Comparison of ENCODE assay signal across 8 mouse cellular contexts in the genomic region with DNA sequence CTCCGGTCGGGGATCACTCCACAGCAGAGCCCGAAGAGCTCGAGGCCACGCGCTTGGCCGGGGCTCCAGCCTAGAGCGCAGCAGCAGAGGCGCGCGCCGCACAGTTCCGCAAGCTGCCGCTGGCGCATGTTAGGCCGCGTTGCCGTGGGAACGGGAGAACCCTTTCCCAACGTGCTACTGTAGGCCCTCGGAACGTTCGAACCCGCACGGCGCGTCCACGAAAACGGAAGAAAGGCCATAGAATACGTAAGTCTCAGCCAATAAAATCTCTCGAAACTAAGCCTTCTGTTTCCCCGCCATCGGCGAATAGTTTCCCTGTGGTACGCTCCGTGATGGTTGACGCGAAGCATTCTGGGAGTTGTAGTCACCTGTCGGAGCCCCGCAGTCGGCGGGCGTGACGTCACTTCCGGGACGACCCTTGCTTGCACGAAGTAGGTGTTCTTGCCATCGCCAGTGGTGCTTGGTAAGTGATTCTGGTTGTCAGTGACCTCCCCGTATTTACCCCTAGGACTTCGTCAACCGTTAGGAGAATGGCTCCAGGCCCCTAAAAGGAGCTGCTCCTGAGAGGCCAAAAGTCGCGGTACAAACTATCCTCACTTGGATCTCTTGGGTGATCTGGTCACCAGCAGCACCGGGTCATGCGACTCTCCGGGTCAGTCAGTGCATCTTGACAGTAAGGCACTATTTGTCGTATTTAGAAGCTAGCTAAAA. TPM values are rescaled to one million over a fixed set of nuclear protein-coding genes. Genes with fewer than 3 reads are reported as not detected.
DNase-seq lines count a peak whose midpoint lies in the region; ATAC-seq lines count a peak whose summit lies in the region.

A gene (minus strand): TSS at position 127 of the 711 bp plus-strand sequence.
A gene (plus strand): TSS at position 403 of the 711 bp plus-strand sequence.

- peak within 1 kb of the TSS; percentile 74 for H3K27ac ChIP-seq in hindbrain, embryonic 11.5 days (ENCODE audit: low read depth, low read length)

- 0 out of 2 replicates have a peak, but pooled peaks cover 2% of the 10 kb centered on the region for H3K4me1 ChIP-seq in hindbrain, embryonic 11.5 days (replicated peaks; ENCODE audit: control insufficient read depth, insufficient read depth, low read length)

- H3K9me3 ChIP-seq in hindbrain, embryonic 11.5 days (ENCODE audit: control insufficient read depth, low read length), result peaks cover 4% of the 10 kb centered on the region; the same call in 1 of the 2 replicates

- peak within 1 kb of the TSS; percentile 42 for H3K9ac ChIP-seq in hindbrain, embryonic 11.5 days (ENCODE audit: low read depth, low read length)

- no peaks in the 10 kb centered on the region for H3K27me3 ChIP-seq in hindbrain, embryonic 11.5 days (ENCODE audit: control insufficient read depth, insufficient read depth, low read length)

- peak; percentile 98 for ATAC-seq in hindbrain, embryonic 11.5 days (ENCODE audit: low FRiP score)

- H3K36me3 ChIP-seq in hindbrain, embryonic 11.5 days (ENCODE audit: control insufficient read depth, insufficient read depth, low read length), result no peaks in the 10 kb centered on the region

- peak within 1 kb of the TSS; percentile 42 for H3K4me2 ChIP-seq in hindbrain, embryonic 11.5 days (replicated peaks; ENCODE audit: low read depth, low read length)

- WGBS in hindbrain, embryonic 11.5 days, result 1% methylated on average over 57 of the region's 57 CpGs

- peak; percentile 97 for DNase-seq in Muller cell, postnatal 12 days (ENCODE audit: inconsistent ontology term)
- peak; percentile 98 for DNase-seq in cerebellum, adult 9-11 months
- DNase-seq in frontal cortex, adult 2 months (ENCODE audit: extremely low spot score in 1 of 2, low spot score in 1 of 2), result peak; percentile 97 to 99
- peak; percentile 99 for DNase-seq in hindbrain, embryonic 11.5 days (ENCODE audit: low spot score)
- peak; percentile 97 to 98 for DNase-seq in layer of hippocampus, postnatal 10 days (ENCODE audit: low spot score in 2 of 2)
- DNase-seq in lung, postnatal 10 days, result peak; percentile 98
- DNase-seq in ovary, postnatal 36 days (ENCODE audit: low spot score), result peak; percentile 93
- DNase-seq in thymus, postnatal 25 days, result peak; percentile 98

- H3K4me3 ChIP-seq in hindbrain, embryonic 11.5 days (ENCODE audit: low read depth, low read length), result peak within 1 kb of the TSS; percentile 56

RNA-seq across cellular contexts. Expression of the first gene that starts in this region (rescaled TPM):
- polyA plus RNA-seq in frontal cortex, adult 2 months (2012; rRNA removed), result 7.8 and 8.9 TPM in 2 replicates
- 3.9 and 4.2 TPM in 2 replicates for polyA plus RNA-seq in hindbrain, embryonic 11.5 days (2014; fragmentation: Nextera tagmentation; extraction: Ambion mirVana)
- 1 to 10 TPM; 4.0 to 4.3 TPM for total RNA-seq in layer of hippocampus, postnatal 10 days (2021)

RNA-seq across cellular contexts. Expression of the second gene that starts in this region (rescaled TPM):
- 65.2 and 68.2 TPM in 2 replicates for polyA plus RNA-seq in frontal cortex, adult 2 months (2012; rRNA removed)
- 54.1 and 55.7 TPM in 2 replicates for polyA plus RNA-seq in hindbrain, embryonic 11.5 days (2014; fragmentation: Nextera tagmentation; extraction: Ambion mirVana)
- 10 to 100 TPM; 54.0 to 58.5 TPM for total RNA-seq in layer of hippocampus, postnatal 10 days (2021)

Comparison
In these comparisons a context has a peak if more than half of its experiments do, and no peak if none do; other contexts are left out.
1. Peak in every context shown above with its lines: DNase-seq, ATAC-seq, H3K4me3 ChIP-seq and H3K27ac ChIP-seq.